Mouse (Mus musculus) liver, postnatal 0 days (tissue): ENCODE measurements around the gene Sh3gl2. TPM values are rescaled to one million over a fixed set of nuclear protein-coding genes. Genes with fewer than 3 reads are reported as not detected.

Experiments
- ATAC-seq: fragments of 200-750 bp; cut with Nextera tagmentation; 2 replicates; pipeline ENCODE4 v1.8.0; 2017; ENCODE audit warnings: mild to moderate bottlenecking, moderate library complexity
- DNase-seq: peaks from one replicate; pipeline ENCODE4 v3.0.0-alpha.2; 2016
- H3K27ac ChIP-seq: fragments of 300-500 bp; sonication (generic); 2 replicates; pipeline ENCODE4 v1.5.1; 2014; ENCODE audit warnings: antibody characterized with exemption, moderate library complexity, mild to moderate bottlenecking, low read depth
- H3K27me3 ChIP-seq: fragments of 300-500 bp; sonication (generic); 2 replicates; pipeline ENCODE4 v1.6.1; 2014; ENCODE audit warnings: low read length, control low read depth, mixed read lengths; ENCODE audit not compliant: insufficient read depth
- H3K36me3 ChIP-seq: fragments of 300-500 bp; sonication (generic); replicated peaks from 2 replicates; pipeline ENCODE4 v1.6.1; 2014; ENCODE audit warnings: mild to moderate bottlenecking, control low read depth, low read length, moderate library complexity, mixed read lengths; ENCODE audit not compliant: insufficient read depth
- H3K4me1 ChIP-seq: fragments of 300-500 bp; sonication (generic); 2 replicates; pipeline ENCODE4 v1.6.1; 2014; ENCODE audit warnings: antibody characterized with exemption, mild to moderate bottlenecking, control low read depth; ENCODE audit not compliant: insufficient read depth
- H3K4me2 ChIP-seq: fragments of 300-500 bp; sonication (generic); 2 replicates; pipeline ENCODE4 v1.6.1; 2014; ENCODE audit warnings: low read depth, mild to moderate bottlenecking, low read length, moderate library complexity, mixed read lengths
- H3K4me3 ChIP-seq: fragments of 300-500 bp; sonication (generic); 2 replicates; pipeline ENCODE4 v1.5.1; 2014; ENCODE audit warnings: low read depth, low read length
- H3K9ac ChIP-seq: fragments of 300-500 bp; sonication (generic); replicated peaks from 2 replicates; pipeline ENCODE4 v1.6.1; 2014; ENCODE audit warnings: mild to moderate bottlenecking, moderate library complexity
- H3K9me3 ChIP-seq: fragments of 300-500 bp; sonication (generic); 2 replicates; pipeline ENCODE4 v1.6.1; 2016; ENCODE audit warnings: mild to moderate bottlenecking, control low read depth, low read length, mixed read lengths
- CTCF ChIP-seq: sonication (generic); IDR thresholded peaks from 2 replicates; pipeline ENCODE4 v1.5.1; 2016; ENCODE audit warnings: antibody characterized with exemption, low read depth
- EP300 ChIP-seq: IDR thresholded peaks from 2 replicates; pipeline ENCODE4 v1.6.1; 2016; ENCODE audit warnings: antibody characterized with exemption, low read depth, mild to moderate bottlenecking
- WGBS: fragments of 180-500 bp; shearing (Covaris S2); extraction: QIAGEN DNeasy Blood & Tissue Kit; methylation state at CpG from one replicate; pipeline ENCODE4 v1.1.7; 2014; ENCODE audit not compliant: insufficient replicate concordance; 5-methylcytosine and 5-hydroxymethylcytosine counted together
- polyA plus RNA-seq: library from polyadenylated mRNA; unstranded; fragments of >200 nt; fragmentation: Nextera tagmentation; extraction: Ambion mirVana; gene quantifications from 2 replicates; pipeline ENCODE4 v1.2.1, GENCODE M21; 2015

Sh3gl2 gene
- polyA plus RNA-seq, 1 experiment from 2014 or later = not detected

GRCm38 (mm10) chr4:85618746-85619145 is 413.8 kb downstream of the Sh3gl2 start:
- TF ChIP-seq EP300 = no peak
- no peak for TF ChIP-seq CTCF

DNA sequence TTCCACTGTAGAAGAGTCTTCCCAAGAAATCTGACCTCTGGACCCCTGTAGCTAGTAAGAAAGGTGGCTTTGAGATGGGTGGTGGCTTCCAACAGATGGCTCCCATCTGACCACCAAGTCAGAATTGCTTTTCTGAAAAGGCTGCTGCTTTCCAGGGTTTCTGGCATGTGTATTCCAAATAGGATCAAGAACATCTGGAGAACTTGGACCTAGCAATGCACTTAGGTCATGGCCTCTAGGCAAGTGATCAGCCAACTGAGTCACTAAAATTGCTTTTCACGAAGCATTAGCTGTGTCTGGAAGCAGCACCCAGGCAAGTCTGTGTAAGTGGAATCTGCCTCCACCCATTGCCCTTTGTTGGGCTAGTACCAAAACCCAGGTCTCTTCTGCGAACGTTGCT is 414.3 kb downstream of the Sh3gl2 start:
- DNase-seq (no peak), ATAC-seq (no peak)
- Histone ChIP-seq H3K27me3 (no peaks in the 10 kb centered on the region), H3K4me2 (no peak overlapping the region), H3K4me3 (no peak overlapping the region), H3K4me1 (no peaks in the 10 kb centered on the region), H3K9me3 (no peaks in the 10 kb centered on the region), H3K9ac (no peak overlapping the region), H3K27ac (no peak overlapping the region), H3K36me3 (no peaks in the 10 kb centered on the region)
- WGBS = 78% methylated on average over 3 of the region's 3 CpGs
- no peak for TF ChIP-seq CTCF
- no peak for TF ChIP-seq EP300

More at GRCm38 (mm10) chr4:85618746-85619145, 413.8 kb downstream of the Sh3gl2 start:
- Histone ChIP-seq H3K4me2 (no peak overlapping the region), H3K27ac (no peak overlapping the region), H3K36me3 (no peaks in the 10 kb centered on the region), H3K4me1 (no peaks in the 10 kb centered on the region), H3K4me3 (no peak overlapping the region), H3K27me3 (no peaks in the 10 kb centered on the region), H3K9me3 (no peaks in the 10 kb centered on the region), H3K9ac (no peak overlapping the region)
- DNase-seq (no peak), ATAC-seq (no peak)
- 72% methylated on average over 5 of the region's 5 CpGs for WGBS

GRCm38 (mm10) chr4:85629381-85629780 is 424.5 kb downstream of the Sh3gl2 start:
- no peak for ATAC-seq
- no peaks in the 10 kb centered on the region for H3K9me3 ChIP-seq
- H3K27me3 ChIP-seq = no peaks in the 10 kb centered on the region
- TF ChIP-seq CTCF (no peak), EP300 (no peak)
- no peak overlapping the region for H3K4me3 ChIP-seq
- no peak overlapping the region for H3K27ac ChIP-seq
- no peak overlapping the region for H3K9ac ChIP-seq
- no peak overlapping the region for H3K4me2 ChIP-seq
- 74% methylated on average over 7 of the region's 7 CpGs for WGBS
- H3K36me3 ChIP-seq = no peaks in the 10 kb centered on the region
- no peaks in the 10 kb centered on the region for H3K4me1 ChIP-seq
- no peak for DNase-seq

- DNase-seq = no peak
- Histone ChIP-seq H3K4me2 (no peak overlapping the region), H3K27ac (no peak overlapping the region), H3K4me1 (no peaks in the 10 kb centered on the region), H3K27me3 (no peaks in the 10 kb centered on the region), H3K36me3 (no peaks in the 10 kb centered on the region), H3K9ac (no peak overlapping the region), H3K4me3 (no peak overlapping the region), H3K9me3 (no peaks in the 10 kb centered on the region)
- no peak for ATAC-seq
- TF ChIP-seq CTCF (no peak), EP300 (no peak)
- WGBS = 87% methylated on average over 5 of the region's 5 CpGs
These were observed 464.3 kb downstream of the Sh3gl2 start for GRCm38 (mm10) chr4:85669271-85669670.

GRCm38 (mm10) chr4:85669735-85670134 is 464.8 kb downstream of the Sh3gl2 start:
- Histone ChIP-seq H3K9ac (no peak overlapping the region), H3K27ac (no peak overlapping the region), H3K36me3 (no peaks in the 10 kb centered on the region), H3K4me3 (no peak overlapping the region), H3K4me1 (no peaks in the 10 kb centered on the region), H3K27me3 (no peaks in the 10 kb centered on the region), H3K4me2 (no peak overlapping the region), H3K9me3 (no peaks in the 10 kb centered on the region)
- 47% methylated on average over 1 of the region's 1 CpGs for WGBS
- ATAC-seq (no peak), DNase-seq (no peak)
- no peak for TF ChIP-seq CTCF
- no peak for TF ChIP-seq EP300

GRCm38 (mm10) chr4:85672290-85672689 is 467.4 kb downstream of the Sh3gl2 start:
- H3K9me3 ChIP-seq = no peaks in the 10 kb centered on the region
- WGBS = 41% methylated on average over 4 of the region's 4 CpGs
- H3K36me3 ChIP-seq = no peaks in the 10 kb centered on the region
- H3K27me3 ChIP-seq = no peaks in the 10 kb centered on the region
- TF ChIP-seq CTCF (no peak), EP300 (no peak)
- H3K27ac ChIP-seq = no peak overlapping the region
- no peaks in the 10 kb centered on the region for H3K4me1 ChIP-seq
- no peak overlapping the region for H3K9ac ChIP-seq
- ATAC-seq (no peak), DNase-seq (no peak)
- no peak overlapping the region for H3K4me2 ChIP-seq
- no peak overlapping the region for H3K4me3 ChIP-seq

DNA sequence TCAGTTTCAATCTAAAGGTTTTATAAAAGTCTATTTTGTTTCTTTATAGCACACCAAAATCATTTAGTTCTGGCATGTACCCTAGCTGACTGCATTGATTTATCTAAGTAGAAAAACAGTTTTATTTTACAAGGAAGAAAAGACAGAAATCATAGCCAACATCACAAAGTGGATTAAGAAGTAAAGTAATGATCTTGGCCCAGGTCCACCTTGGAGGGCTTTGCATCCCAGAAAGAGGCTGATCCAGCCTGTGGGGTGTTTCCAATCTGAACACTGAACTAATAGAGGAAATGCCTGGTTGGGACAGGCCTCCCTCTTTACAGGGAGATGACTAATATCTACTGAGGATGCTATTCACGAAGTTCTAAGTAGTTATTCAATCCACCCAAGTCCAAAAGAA is 472.7 kb downstream of the Sh3gl2 start:
- Histone ChIP-seq H3K4me1 (no peaks in the 10 kb centered on the region), H3K4me3 (no peak overlapping the region), H3K36me3 (no peaks in the 10 kb centered on the region), H3K27ac (no peak overlapping the region), H3K27me3 (no peaks in the 10 kb centered on the region), H3K4me2 (no peak overlapping the region), H3K9me3 (no peaks in the 10 kb centered on the region), H3K9ac (no peak overlapping the region)
- WGBS = 36% methylated on average over 1 of the region's 1 CpGs
- TF ChIP-seq CTCF (no peak), EP300 (no peak)
- no peak for DNase-seq
- ATAC-seq = no peak
